Mouse (Mus musculus) lung, postnatal 0 days (tissue): ENCODE data around the gene Clip2. TPM values are rescaled to one million over a fixed set of nuclear protein-coding genes. Genes with fewer than 3 reads are reported as not detected.

Experiments used
- ATAC-seq: fragments of 200-750 bp; cut with Nextera tagmentation; 2 replicates; pipeline ENCODE4 v1.8.0; 2017; ENCODE audit warnings: moderate library complexity
- DNase-seq: peaks from one replicate; pipeline ENCODE4 v3.0.0-alpha.2; 2016; ENCODE audit warnings: low spot score
- H3K27ac ChIP-seq: fragments of 300-500 bp; sonication (generic); 2 replicates; pipeline ENCODE4 v1.5.1; 2014; ENCODE audit warnings: antibody characterized with exemption, mild to moderate bottlenecking, low read length, mixed read lengths
- H3K27me3 ChIP-seq: fragments of 300-500 bp; sonication (generic); replicated peaks from 2 replicates; pipeline ENCODE4 v1.6.1; 2014; ENCODE audit warnings: low read length, mixed read lengths; ENCODE audit not compliant: insufficient read depth
- H3K36me3 ChIP-seq: fragments of 300-500 bp; sonication (generic); 2 replicates; pipeline ENCODE4 v1.6.1; 2014; ENCODE audit warnings: low read length, mixed read lengths; ENCODE audit not compliant: insufficient read depth
- H3K4me1 ChIP-seq: fragments of 300-500 bp; sonication (generic); 2 replicates; pipeline ENCODE4 v1.6.1; 2014; ENCODE audit warnings: antibody characterized with exemption, low read depth, low read length, mixed read lengths; ENCODE audit not compliant: insufficient read depth
- H3K4me2 ChIP-seq: fragments of 300-500 bp; sonication (generic); replicated peaks from 2 replicates; pipeline ENCODE4 v1.6.1; 2014; ENCODE audit warnings: low read depth, mild to moderate bottlenecking, low read length, moderate library complexity, mixed read lengths
- H3K4me3 ChIP-seq: fragments of 300-500 bp; sonication (generic); 2 replicates; pipeline ENCODE4 v1.5.1; 2014; ENCODE audit warnings: low read depth, low read length
- H3K9ac ChIP-seq: fragments of 300-500 bp; sonication (generic); replicated peaks from 2 replicates; pipeline ENCODE4 v1.6.1; 2014; ENCODE audit warnings: low read depth, mild to moderate bottlenecking
- H3K9me3 ChIP-seq: fragments of 300-500 bp; sonication (generic); 2 replicates; pipeline ENCODE4 v1.6.1; 2016; ENCODE audit warnings: low read length, mixed read lengths
- CTCF ChIP-seq: IDR thresholded peaks from 2 replicates; pipeline ENCODE4 v1.5.1; 2016; ENCODE audit warnings: antibody characterized with exemption, mild to moderate bottlenecking
- EP300 ChIP-seq: IDR thresholded peaks from 2 replicates; pipeline ENCODE4 v1.6.1; 2016; ENCODE audit warnings: antibody characterized with exemption, mild to moderate bottlenecking, control low read depth
- WGBS: fragments of 180-500 bp; shearing (Covaris S2); extraction: QIAGEN DNeasy Blood & Tissue Kit; methylation state at CpG from one replicate; pipeline ENCODE4 v1.1.7; 2014; 5-methylcytosine and 5-hydroxymethylcytosine counted together
- polyA plus RNA-seq: library from polyadenylated mRNA; unstranded; fragments of >200 nt; fragmentation: Nextera tagmentation; extraction: Ambion mirVana; gene quantifications from 2 replicates; pipeline ENCODE4 v1.2.1, GENCODE M21; 2015

Gene Clip2
- polyA plus RNA-seq, 1 experiment from 2014 or later, result 3.0 TPM

DNA sequence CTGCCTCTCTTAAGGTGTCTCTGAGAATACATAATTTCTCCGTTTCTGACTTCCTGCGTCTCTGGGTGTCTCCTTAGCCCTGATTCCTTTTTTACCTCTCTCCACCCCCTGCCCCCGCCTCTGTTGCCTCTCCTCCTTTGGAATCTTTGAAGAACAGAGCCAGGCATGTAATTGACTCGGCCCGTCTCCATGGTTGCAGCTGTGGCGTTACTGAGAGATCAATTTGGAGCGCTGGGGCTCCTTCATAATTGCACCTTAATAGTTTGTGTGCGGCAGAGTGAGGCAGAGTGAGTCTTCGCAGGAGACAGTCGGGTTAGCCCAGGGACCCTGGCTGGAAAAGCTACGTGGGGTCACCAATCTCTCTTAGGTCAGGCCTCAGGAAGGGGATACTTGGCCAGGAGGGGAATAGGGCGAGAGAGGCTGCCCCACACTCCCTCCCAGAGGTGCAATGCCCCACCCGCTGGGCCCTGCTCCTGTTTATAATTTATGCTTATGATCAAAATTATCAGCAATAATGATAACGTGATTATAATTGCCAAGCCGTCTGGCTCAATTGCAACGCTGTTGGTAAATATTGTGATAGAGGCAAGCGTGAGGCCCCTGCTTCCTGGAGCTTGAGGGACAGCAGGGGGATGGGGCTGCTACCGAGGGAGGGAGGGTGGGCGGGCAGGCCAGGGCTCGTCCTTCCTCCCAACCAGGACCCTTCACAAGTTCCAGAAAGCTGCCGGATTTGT lies 85.8 kb downstream of the Clip2 start:
- Histone ChIP-seq H3K4me1 (peaks cover 3% of the 10 kb centered on the region; the same call in 1 of the 2 replicates), H3K9ac (no peak overlapping the region), H3K4me2 (no peak overlapping the region), H3K4me3 (no peak overlapping the region), H3K9me3 (no peaks in the 10 kb centered on the region), H3K27me3 (no peaks in the 10 kb centered on the region), H3K27ac (no peak overlapping the region), H3K36me3 (no peaks in the 10 kb centered on the region)
- no peak for TF ChIP-seq EP300
- TF ChIP-seq CTCF, result no peak
- WGBS, result 36% methylated on average over 21 of the region's 21 CpGs
- ATAC-seq, result no peak
- DNase-seq, result no peak

- Histone ChIP-seq H3K27me3 (no peaks in the 10 kb centered on the region), H3K9me3 (no peaks in the 10 kb centered on the region), H3K9ac (no peak overlapping the region), H3K4me3 (no peak overlapping the region), H3K4me1 (peaks cover 3% of the 10 kb centered on the region; the same call in 1 of the 2 replicates), H3K36me3 (no peaks in the 10 kb centered on the region), H3K27ac (no peak overlapping the region), H3K4me2 (no peak overlapping the region)
- DNase-seq, result no peak
- no peak for ATAC-seq
- TF ChIP-seq EP300 (no peak), CTCF (no peak)
- WGBS, result 85% methylated on average over 1 of the region's 1 CpGs
These were observed 87.0 kb downstream of the Clip2 start for GRCm38 (mm10) chr5:134465197-134465596.

DNA sequence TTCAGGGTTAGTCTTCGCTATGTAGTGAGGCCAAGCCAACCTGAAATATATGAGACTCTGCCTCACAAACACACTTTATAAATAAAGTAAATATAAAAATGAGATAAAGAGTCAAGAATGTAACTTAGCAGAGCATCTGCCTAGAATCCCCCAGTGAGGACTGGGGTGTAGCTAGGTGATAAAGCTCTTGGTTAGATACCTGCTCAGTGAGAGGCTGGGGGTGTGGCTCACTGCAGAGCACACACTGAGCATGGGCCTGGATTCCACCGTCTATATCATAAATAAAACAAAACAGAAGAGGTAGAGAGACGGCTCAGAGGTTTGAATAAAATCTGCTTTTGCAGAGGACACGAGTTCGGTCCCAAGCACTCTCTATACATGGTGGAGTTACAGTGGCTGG lies 88.0 kb downstream of the Clip2 start:
- TF ChIP-seq CTCF (no peak), EP300 (no peak)
- no peak overlapping the region for H3K4me2 ChIP-seq
- DNase-seq (no peak), ATAC-seq (no peak)
- H3K4me1 ChIP-seq, result peaks cover 3% of the 10 kb centered on the region; the same call in 1 of the 2 replicates
- no peak overlapping the region for H3K9ac ChIP-seq
- no peaks in the 10 kb centered on the region for H3K9me3 ChIP-seq
- no peak overlapping the region for H3K4me3 ChIP-seq
- no peaks in the 10 kb centered on the region for H3K36me3 ChIP-seq
- no peak overlapping the region for H3K27ac ChIP-seq
- WGBS, result 71% methylated on average over 5 of the region's 5 CpGs
- no peaks in the 10 kb centered on the region for H3K27me3 ChIP-seq

- no peak for ATAC-seq
- TF ChIP-seq EP300, result no peak
- TF ChIP-seq CTCF, result no peak
- H3K4me3 ChIP-seq, result no peak overlapping the region
- H3K27ac ChIP-seq, result no peak overlapping the region
- H3K9me3 ChIP-seq, result no peaks in the 10 kb centered on the region
- WGBS, result 76% methylated on average over 8 of the region's 8 CpGs
- H3K36me3 ChIP-seq, result no peaks in the 10 kb centered on the region
- H3K27me3 ChIP-seq, result no peaks in the 10 kb centered on the region
- H3K4me2 ChIP-seq, result no peak overlapping the region
- H3K9ac ChIP-seq, result no peak overlapping the region
- DNase-seq, result no peak
- no peaks in the 10 kb centered on the region; the same call in 1 of the 2 replicates for H3K4me1 ChIP-seq
These were observed 89.5 kb downstream of the Clip2 start for GRCm38 (mm10) chr5:134462731-134463130.

- no peak overlapping the region for H3K4me3 ChIP-seq
- ATAC-seq (no peak), DNase-seq (no peak)
- H3K4me2 ChIP-seq, result no peak overlapping the region
- no peaks in the 10 kb centered on the region for H3K36me3 ChIP-seq
- H3K9ac ChIP-seq, result no peak overlapping the region
- 68% methylated on average over 2 of the region's 2 CpGs for WGBS
- H3K9me3 ChIP-seq, result no peaks in the 10 kb centered on the region
- H3K4me1 ChIP-seq, result no peaks in the 10 kb centered on the region; the same call in 1 of the 2 replicates
- TF ChIP-seq CTCF (no peak), EP300 (no peak)
- H3K27ac ChIP-seq, result no peak overlapping the region
- H3K27me3 ChIP-seq, result no peaks in the 10 kb centered on the region
These were observed 89.9 kb downstream of the Clip2 start for GRCm38 (mm10) chr5:134462316-134462715.

DNA sequence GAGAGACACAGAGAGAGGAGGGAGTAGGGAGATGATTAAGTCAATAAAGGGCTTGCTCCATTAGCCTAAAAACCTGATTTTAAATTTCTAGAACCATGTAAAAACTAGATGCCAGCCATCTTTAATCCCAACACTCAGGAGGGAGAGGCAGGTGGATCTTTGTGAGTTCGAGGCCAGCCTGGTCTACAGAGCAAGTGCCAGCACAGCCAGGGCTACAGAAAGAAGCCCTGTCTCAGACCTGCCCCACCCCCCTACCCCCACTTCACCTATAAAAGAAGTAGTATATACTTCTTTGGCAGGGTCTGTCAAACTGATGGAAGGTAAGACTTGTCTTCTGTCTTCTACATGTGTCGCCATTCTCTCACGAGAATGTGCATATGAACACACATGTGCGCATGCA lies 91.7 kb downstream of the Clip2 start:
- Histone ChIP-seq H3K4me2 (no peak overlapping the region), H3K27ac (no peak overlapping the region)
- 91% methylated on average over 4 of the region's 4 CpGs for WGBS

More for the DNA sequence above, 91.7 kb downstream of the Clip2 start:
- ATAC-seq, result no peak
- Histone ChIP-seq H3K36me3 (no peaks in the 10 kb centered on the region), H3K4me3 (no peak overlapping the region), H3K9me3 (no peaks in the 10 kb centered on the region), H3K27me3 (no peaks in the 10 kb centered on the region), H3K9ac (no peak overlapping the region), H3K4me1 (no peaks in the 10 kb centered on the region; the same call in 1 of the 2 replicates)
- no peak for DNase-seq
- TF ChIP-seq CTCF (no peak), EP300 (no peak)
